Mouse (Mus musculus) spleen, adult 2 months (tissue): ENCODE measurements at regions not wholly inside any gene's neighbourhood (a gene's known extent, or its start where the extent isn't known, plus 50 kb on each side); places are given as distances from the start of the nearest gene placed in this dataset.

Experiments
- DNase-seq, 2 experiments: peaks; one replicate each; pipeline versions ENCODE4 v3.0.0 to v3.0.0-alpha.2; 2012 to 2021; ENCODE audit warnings: low spot score in 2 of 2, low read depth in 1 of 2
- H3K27ac ChIP-seq: fragments of 200-500 bp; 2 replicates; pipeline ENCODE4 v1.5.1; 2012; ENCODE audit warnings: low read length, inconsistent platforms; ENCODE audit not compliant: insufficient read depth
- H3K27me3 ChIP-seq: fragments of 200-500 bp; 2 replicates; pipeline ENCODE4 v1.6.1; 2012; ENCODE audit warnings: mild to moderate bottlenecking, moderate library complexity, low read length, inconsistent platforms; ENCODE audit not compliant: control insufficient read depth, insufficient read depth
- H3K36me3 ChIP-seq: fragments of 200-500 bp; 2 replicates; pipeline ENCODE4 v1.6.1; 2012; ENCODE audit warnings: mild to moderate bottlenecking, low read length, inconsistent platforms; ENCODE audit not compliant: control insufficient read depth, insufficient read depth
- H3K4me1 ChIP-seq: fragments of 200-500 bp; 2 replicates; pipeline ENCODE4 v1.6.1; 2011; ENCODE audit warnings: inconsistent platforms; ENCODE audit not compliant: control insufficient read depth, insufficient read depth, insufficient read length
- H3K4me3 ChIP-seq: fragments of 200-500 bp; 2 replicates; pipeline ENCODE4 v1.5.1; 2011; ENCODE audit warnings: mild to moderate bottlenecking, inconsistent platforms; ENCODE audit not compliant: insufficient read depth, insufficient read length; ENCODE audit errors: extremely low read depth
- CTCF ChIP-seq: fragments of 200-500 bp; IDR thresholded peaks from 2 replicates; pipeline ENCODE4 v1.5.1; 2011; ENCODE audit warnings: mild to moderate bottlenecking, inconsistent platforms; ENCODE audit not compliant: insufficient read depth, insufficient read length, insufficient replicate concordance; ENCODE audit errors: extremely low read depth
- POLR2A ChIP-seq: fragments of 200-500 bp; IDR thresholded peaks from 2 replicates; pipeline ENCODE4 v1.6.1; 2011; ENCODE audit warnings: low read depth, low read length, inconsistent platforms
- WGBS: fragments of 180-500 bp; shearing (Covaris S2); methylation state at CpG from one replicate; pipeline ENCODE4 v1.1.7; 2018; 5-methylcytosine and 5-hydroxymethylcytosine counted together

GRCm38 (mm10) chr15:97163090-97163489 is 83.8 kb upstream of the Pced1b start:
- TF ChIP-seq CTCF: no peak
- no peak for TF ChIP-seq POLR2A
- Histone ChIP-seq H3K27ac (no peak overlapping the region), H3K36me3 (no peaks in the 10 kb centered on the region), H3K27me3 (no peaks in the 10 kb centered on the region), H3K4me1 (no peaks in the 10 kb centered on the region), H3K4me3 (no peak overlapping the region)
- WGBS: 53% methylated on average over 8 of the region's 8 CpGs
- DNase-seq: no peak

DNA sequence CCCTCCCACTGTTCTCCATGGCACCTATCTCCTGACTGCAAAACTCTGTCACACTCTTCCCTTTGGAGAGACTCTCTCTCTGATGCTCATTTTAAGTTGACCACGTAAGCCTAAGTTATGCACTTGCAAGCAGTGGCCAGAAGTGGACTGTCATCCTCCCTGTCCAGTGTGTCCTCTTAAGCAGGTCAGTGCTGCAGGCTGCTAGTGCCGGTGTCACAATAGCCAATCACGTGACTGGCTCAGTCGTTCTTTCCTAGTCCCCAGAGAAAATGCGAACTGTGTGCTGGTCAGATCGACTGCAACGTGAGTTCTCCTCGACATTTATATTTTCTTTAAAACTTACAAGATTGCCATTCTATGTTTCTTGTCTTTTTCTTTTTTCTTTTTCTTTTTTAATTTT is 84.6 kb upstream of the Pced1b start:
- DNase-seq: no peak
- H3K36me3 ChIP-seq: no peaks in the 10 kb centered on the region
- H3K27me3 ChIP-seq: no peaks in the 10 kb centered on the region
- H3K27ac ChIP-seq: no peak overlapping the region
- TF ChIP-seq POLR2A (no peak), CTCF (no peak)
- WGBS: 92% methylated on average over 8 of the region's 8 CpGs
- no peak overlapping the region for H3K4me3 ChIP-seq
- no peaks in the 10 kb centered on the region for H3K4me1 ChIP-seq

DNA sequence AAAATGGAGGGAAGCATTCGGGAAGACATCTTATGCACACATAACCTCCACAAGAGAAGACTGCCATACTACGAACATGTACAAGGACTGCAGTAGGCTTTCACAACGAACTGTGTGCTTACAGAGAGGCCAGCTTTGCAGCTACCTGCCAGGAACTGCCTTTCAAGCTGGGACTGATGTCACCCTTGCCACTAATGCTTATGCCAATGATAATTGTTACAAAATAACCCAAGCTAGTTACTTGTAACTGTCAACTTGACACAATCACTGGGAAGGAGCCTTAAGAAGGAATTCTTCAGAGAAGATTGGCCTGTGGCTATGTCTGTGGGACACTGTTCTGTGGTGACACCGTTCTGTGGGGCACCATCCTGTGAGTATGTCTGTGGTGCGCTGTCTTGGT is 85.4 kb upstream of the Pced1b start:
- no peaks in the 10 kb centered on the region for H3K4me1 ChIP-seq
- 85% methylated on average over 5 of the region's 5 CpGs for WGBS
- DNase-seq: no peak

DNA sequence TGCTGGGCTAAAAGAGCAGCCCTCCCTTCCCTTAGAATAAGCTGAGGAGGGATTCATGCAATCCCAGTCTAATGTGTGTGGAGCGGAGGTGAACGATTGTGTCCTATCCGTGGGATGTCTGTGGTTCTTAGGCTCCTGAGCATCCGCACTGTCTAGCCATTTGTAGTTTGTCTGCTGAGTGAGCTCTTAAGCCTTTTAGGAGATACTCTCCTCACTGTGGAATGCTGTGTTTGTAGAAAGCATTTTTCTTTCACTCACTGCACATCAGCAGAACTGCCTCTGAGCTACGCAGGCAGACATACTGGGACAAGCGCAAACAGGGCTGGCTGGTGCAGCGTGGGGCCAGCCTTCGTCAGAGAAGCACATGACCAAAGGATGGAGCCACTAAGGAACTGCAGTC is 94.6 kb upstream of the Pced1b start:
- WGBS: 76% methylated on average over 8 of the region's 8 CpGs
- H3K4me3 ChIP-seq: no peak overlapping the region
- no peaks in the 10 kb centered on the region for H3K36me3 ChIP-seq
- no peaks in the 10 kb centered on the region for H3K27me3 ChIP-seq
- H3K4me1 ChIP-seq: no peaks in the 10 kb centered on the region
- TF ChIP-seq POLR2A: no peak
- TF ChIP-seq CTCF: no peak
- no peak for DNase-seq
- H3K27ac ChIP-seq: no peak overlapping the region

More for the DNA sequence above, 85.4 kb upstream of the Pced1b start:
- Histone ChIP-seq H3K27me3 (no peaks in the 10 kb centered on the region), H3K36me3 (no peaks in the 10 kb centered on the region), H3K4me3 (no peak overlapping the region), H3K27ac (no peak overlapping the region)
- TF ChIP-seq POLR2A (no peak), CTCF (no peak)

- H3K36me3 ChIP-seq: no peaks in the 10 kb centered on the region
- TF ChIP-seq CTCF (no peak), POLR2A (no peak)
- 92% methylated on average over 12 of the region's 12 CpGs for WGBS
Measured at GRCm38 (mm10) chr15:97151793-97152192, 95.1 kb upstream of the Pced1b start.

GRCm38 (mm10) chr15:97150983-97151735 is 95.4 kb upstream of the Slc38a4 start:
- no peak for DNase-seq
- no peaks in the 10 kb centered on the region for H3K27me3 ChIP-seq
- no peak overlapping the region for H3K27ac ChIP-seq
- WGBS: 87% methylated on average over 10 of the region's 10 CpGs
- H3K4me3 ChIP-seq: no peak overlapping the region
- H3K36me3 ChIP-seq: no peaks in the 10 kb centered on the region
- TF ChIP-seq POLR2A (no peak), CTCF (no peak)
- no peaks in the 10 kb centered on the region for H3K4me1 ChIP-seq

More at GRCm38 (mm10) chr15:97151793-97152192, 95.1 kb upstream of the Pced1b start:
- DNase-seq: no peak
- H3K27ac ChIP-seq: no peak overlapping the region
- H3K4me1 ChIP-seq: no peaks in the 10 kb centered on the region
- no peaks in the 10 kb centered on the region for H3K27me3 ChIP-seq
- no peak overlapping the region for H3K4me3 ChIP-seq

DNA sequence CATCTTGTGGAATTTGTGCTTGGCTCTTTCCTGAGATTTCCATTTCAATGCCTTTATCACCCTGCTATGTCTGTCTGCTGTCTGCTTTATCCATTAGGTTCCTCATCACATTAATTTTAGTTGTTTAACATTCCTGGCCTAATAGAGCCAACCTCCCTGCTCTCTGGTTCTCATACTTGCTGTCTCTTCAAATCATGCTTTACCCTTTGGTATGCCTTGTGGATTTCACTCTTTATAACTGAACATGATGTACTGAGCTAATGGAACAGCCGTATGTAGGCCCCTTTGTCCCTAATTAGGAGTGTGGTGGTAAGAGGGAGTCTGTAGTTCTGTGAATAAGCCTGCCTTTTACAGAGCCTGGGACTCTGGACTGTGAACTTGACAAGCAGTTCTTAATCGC is 86.2 kb upstream of the Slc38a4 start:
- Histone ChIP-seq H3K4me1 (no peaks in the 10 kb centered on the region), H3K36me3 (no peaks in the 10 kb centered on the region), H3K27me3 (no peaks in the 10 kb centered on the region), H3K4me3 (no peak overlapping the region), H3K27ac (no peak overlapping the region)
- TF ChIP-seq CTCF (no peak), POLR2A (no peak)
- DNase-seq: no peak
- 82% methylated on average over 2 of the region's 2 CpGs for WGBS
